Mouse (Mus musculus) hindbrain, embryonic 15.5 days (tissue): ENCODE data around the gene Polr1d. TPM values are rescaled to one million over a fixed set of nuclear protein-coding genes. Genes with fewer than 3 reads are reported as not detected.

Source experiments
- ATAC-seq: fragments of 200-750 bp; cut with Nextera tagmentation; 2 replicates; pipeline ENCODE4 v1.8.0; 2017; ENCODE audit warnings: low read depth, moderate number of reproducible peaks, moderate TSS enrichment; ENCODE audit not compliant: low FRiP score
- H3K27ac ChIP-seq: fragments of 300-500 bp; sonication (generic); replicated peaks from 2 replicates; pipeline ENCODE4 v1.5.1; 2015; ENCODE audit warnings: mild to moderate bottlenecking, inconsistent platforms
- H3K27me3 ChIP-seq: fragments of 300-500 bp; sonication (generic); 2 replicates; pipeline ENCODE4 v1.6.1; 2015; ENCODE audit warnings: control low read depth, inconsistent platforms
- H3K36me3 ChIP-seq: fragments of 300-500 bp; sonication (generic); 2 replicates; pipeline ENCODE4 v1.6.1; 2015; ENCODE audit warnings: control low read depth, inconsistent platforms
- H3K4me1 ChIP-seq: fragments of 300-500 bp; sonication (generic); replicated peaks from 2 replicates; pipeline ENCODE4 v1.6.1; 2015; ENCODE audit warnings: control low read depth, inconsistent platforms
- H3K4me2 ChIP-seq: fragments of 300-500 bp; sonication (generic); 2 replicates; pipeline ENCODE4 v1.6.1; 2015; ENCODE audit warnings: moderate library complexity, mild to moderate bottlenecking, inconsistent platforms
- H3K4me3 ChIP-seq: fragments of 300-500 bp; sonication (generic); 2 replicates; pipeline ENCODE4 v1.5.1; 2015; ENCODE audit warnings: mild to moderate bottlenecking, inconsistent platforms
- H3K9ac ChIP-seq: fragments of 300-500 bp; sonication (generic); 2 replicates; pipeline ENCODE4 v1.6.1; 2015; ENCODE audit warnings: inconsistent platforms
- H3K9me3 ChIP-seq: fragments of 300-500 bp; sonication (generic); 2 replicates; pipeline ENCODE4 v1.6.1; 2016; ENCODE audit warnings: control low read depth, inconsistent platforms
- WGBS: fragments of 180-500 bp; shearing (Covaris S2); methylation state at CpG from one replicate; pipeline ENCODE4 v1.1.7; 2015; 5-methylcytosine and 5-hydroxymethylcytosine counted together
- polyA plus RNA-seq: library from polyadenylated mRNA; unstranded; fragments of >200 nt; fragmentation: Nextera tagmentation; extraction: Ambion mirVana; gene quantifications from 2 replicates; pipeline ENCODE4 v1.2.1, GENCODE M21; 2015

The Polr1d gene
- polyA plus RNA-seq, 1 experiment from 2014 or later = 104 TPM

- Histone ChIP-seq H3K4me1 (no peaks in the 10 kb centered on the region), H3K36me3 (no peaks in the 10 kb centered on the region; the same call in 1 of the 2 replicates), H3K9ac (no peak overlapping the region), H3K27ac (no peak overlapping the region), H3K9me3 (no peaks in the 10 kb centered on the region), H3K4me2 (no peak overlapping the region), H3K4me3 (no peak overlapping the region), H3K27me3 (no peaks in the 10 kb centered on the region)
- 95% methylated on average over 4 of the region's 4 CpGs for WGBS
- ATAC-seq = no peak
Measured at GRCm38 (mm10) chr5:147096586-147096985, 19.7 kb downstream of the Polr1d start.

- Histone ChIP-seq H3K9ac (no peak overlapping the region), H3K4me1 (no peaks in the 10 kb centered on the region), H3K27ac (no peak overlapping the region), H3K4me3 (no peak overlapping the region), H3K27me3 (no peaks in the 10 kb centered on the region), H3K36me3 (peaks cover 4% of the 10 kb centered on the region), H3K4me2 (no peak overlapping the region), H3K9me3 (no peaks in the 10 kb centered on the region)
- ATAC-seq = no peak
- WGBS = 87% methylated on average over 7 of the region's 7 CpGs
Measured at GRCm38 (mm10) chr5:147098667-147099066, 21.8 kb downstream of the Polr1d start.

GRCm38 (mm10) chr5:147100180-147100579 is 23.3 kb downstream of the Polr1d start:
- peaks cover 4% of the 10 kb centered on the region for H3K36me3 ChIP-seq
- H3K4me2 ChIP-seq = no peak overlapping the region
- H3K4me1 ChIP-seq = no peaks in the 10 kb centered on the region
- H3K9ac ChIP-seq = no peak overlapping the region
- H3K9me3 ChIP-seq = no peaks in the 10 kb centered on the region
- ATAC-seq = no peak
- 95% methylated on average over 2 of the region's 2 CpGs for whole genome bisulfite sequencing
- H3K4me3 ChIP-seq = no peak overlapping the region
- no peaks in the 10 kb centered on the region for H3K27me3 ChIP-seq
- no peak overlapping the region for H3K27ac ChIP-seq

GRCm38 (mm10) chr5:147102295-147102694 is 25.4 kb downstream of the Polr1d start:
- Histone ChIP-seq H3K4me2 (no peak overlapping the region), H3K4me3 (no peak overlapping the region), H3K36me3 (peaks cover 14% of the 10 kb centered on the region), H3K9ac (no peak overlapping the region), H3K4me1 (no peaks in the 10 kb centered on the region), H3K27ac (no peak overlapping the region), H3K27me3 (no peaks in the 10 kb centered on the region), H3K9me3 (no peaks in the 10 kb centered on the region)
- no peak for ATAC-seq
- WGBS = 83% methylated on average over 6 of the region's 6 CpGs

GRCm38 (mm10) chr5:147107276-147107675 is 30.4 kb downstream of the Polr1d start:
- H3K36me3 ChIP-seq = peaks cover 18% of the 10 kb centered on the region
- H3K9me3 ChIP-seq = no peaks in the 10 kb centered on the region
- no peaks in the 10 kb centered on the region for H3K4me1 ChIP-seq
- no peak overlapping the region for H3K27ac ChIP-seq
- no peak overlapping the region for H3K4me2 ChIP-seq
- no peak for ATAC-seq
- 88% methylated on average over 3 of the region's 3 CpGs for WGBS
- no peak overlapping the region for H3K4me3 ChIP-seq
- no peaks in the 10 kb centered on the region for H3K27me3 ChIP-seq
- H3K9ac ChIP-seq = no peak overlapping the region

- H3K36me3 ChIP-seq = peaks cover 25% of the 10 kb centered on the region
- WGBS = 87% methylated on average over 13 of the region's 13 CpGs
- H3K9ac ChIP-seq = no peak overlapping the region
- no peak for ATAC-seq
- no peaks in the 10 kb centered on the region for H3K4me1 ChIP-seq
- H3K4me3 ChIP-seq = no peak overlapping the region
- no peaks in the 10 kb centered on the region for H3K9me3 ChIP-seq
- H3K27ac ChIP-seq = no peak overlapping the region
- H3K4me2 ChIP-seq = no peak overlapping the region
- no peaks in the 10 kb centered on the region for H3K27me3 ChIP-seq
Measured at GRCm38 (mm10) chr5:147108861-147109591, 32.2 kb downstream of the Polr1d start.

GRCm38 (mm10) chr5:147114738-147115137 is 37.9 kb downstream of the Polr1d start:
- ATAC-seq = no peak
- H3K9me3 ChIP-seq = no peaks in the 10 kb centered on the region
- 72% methylated on average over 7 of the region's 7 CpGs for WGBS

GRCm38 (mm10) chr5:147115631-147116030 is 38.8 kb downstream of the Polr1d start:
- H3K4me2 ChIP-seq = no peak overlapping the region
- H3K27ac ChIP-seq = no peak overlapping the region
- no peak overlapping the region for H3K4me3 ChIP-seq
- H3K4me1 ChIP-seq = no peaks in the 10 kb centered on the region
- peaks cover 14% of the 10 kb centered on the region for H3K36me3 ChIP-seq
- no peak overlapping the region for H3K9ac ChIP-seq
- 95% methylated on average over 4 of the region's 4 CpGs for WGBS
- H3K27me3 ChIP-seq = no peaks in the 10 kb centered on the region
- no peaks in the 10 kb centered on the region for H3K9me3 ChIP-seq
- no peak for ATAC-seq

More at GRCm38 (mm10) chr5:147114738-147115137, 37.9 kb downstream of the Polr1d start:
- no peaks in the 10 kb centered on the region for H3K27me3 ChIP-seq
- no peaks in the 10 kb centered on the region for H3K4me1 ChIP-seq
- no peak overlapping the region for H3K4me2 ChIP-seq
- H3K9ac ChIP-seq = no peak overlapping the region
- H3K36me3 ChIP-seq = peaks cover 14% of the 10 kb centered on the region
- H3K4me3 ChIP-seq = no peak overlapping the region
- no peak overlapping the region for H3K27ac ChIP-seq

- H3K36me3 ChIP-seq = peaks cover 7% of the 10 kb centered on the region
- WGBS = 20% methylated on average over 6 of the region's 6 CpGs
- H3K9ac ChIP-seq = no peak overlapping the region
- H3K4me1 ChIP-seq = no peaks in the 10 kb centered on the region
- ATAC-seq = no peak
- no peaks in the 10 kb centered on the region for H3K27me3 ChIP-seq
- no peak overlapping the region for H3K4me2 ChIP-seq
- no peak overlapping the region for H3K4me3 ChIP-seq
- H3K9me3 ChIP-seq = no peaks in the 10 kb centered on the region
- H3K27ac ChIP-seq = no peak overlapping the region
Measured at GRCm38 (mm10) chr5:147117027-147117426, 40.2 kb downstream of the Polr1d start.

GRCm38 (mm10) chr5:147121146-147121545 is 44.3 kb downstream of the Polr1d start:
- Histone ChIP-seq H3K4me1 (no peaks in the 10 kb centered on the region), H3K27me3 (no peaks in the 10 kb centered on the region), H3K36me3 (no peaks in the 10 kb centered on the region), H3K9ac (no peak overlapping the region), H3K4me3 (no peak overlapping the region), H3K9me3 (no peaks in the 10 kb centered on the region), H3K27ac (no peak overlapping the region), H3K4me2 (no peak overlapping the region)
- 94% methylated on average over 4 of the region's 4 CpGs for WGBS
- ATAC-seq = no peak

GRCm38 (mm10) chr5:147124794-147125193 is 47.9 kb downstream of the Polr1d start:
- no peak for ATAC-seq
- 45% methylated on average over 9 of the region's 9 CpGs for WGBS
- H3K27ac ChIP-seq = no peak overlapping the region
- H3K4me3 ChIP-seq = no peak overlapping the region
- H3K4me2 ChIP-seq = 0 out of 2 replicates have a peak overlapping the region, but pooled peaks have one; percentile 4
- H3K4me1 ChIP-seq = no peaks in the 10 kb centered on the region
- H3K9me3 ChIP-seq = no peaks in the 10 kb centered on the region
- no peaks in the 10 kb centered on the region for H3K36me3 ChIP-seq
- H3K27me3 ChIP-seq = no peaks in the 10 kb centered on the region
- H3K9ac ChIP-seq = no peak overlapping the region

GRCm38 (mm10) chr5:147125542-147126185 is 48.8 kb downstream of the Polr1d start:
- Histone ChIP-seq H3K27me3 (no peaks in the 10 kb centered on the region), H3K4me3 (no peak overlapping the region), H3K9ac (no peak overlapping the region), H3K4me2 (no peak overlapping the region), H3K27ac (no peak overlapping the region), H3K9me3 (no peaks in the 10 kb centered on the region), H3K4me1 (no peaks in the 10 kb centered on the region), H3K36me3 (no peaks in the 10 kb centered on the region)
- WGBS = 88% methylated on average over 13 of the region's 13 CpGs
- ATAC-seq = no peak
